Mouse (Mus musculus): ENCODE results near the gene Ank3.

Ank3 gene

GRCm38 (mm10) chr10:69874806-69875205 is 476.2 kb downstream of the Ank3 start:
- CTCF ChIA-PET = interaction anchor here in 2 of 4 experiments (0.6 to 1.0 kb wide), 2 partner anchors 16 to 24 kb away, joined by 3 to 5 read pairs; no protein-coding TSS in a partner anchor
- POLR2A ChIA-PET = interaction anchor here in 1 of 4 experiments (1.1 kb wide), 1 partner anchor 9 kb away, joined by 3 read pairs; no protein-coding TSS in a partner anchor

GRCm38 (mm10) chr10:69883935-69884680 is 485.5 kb downstream of the Ank3 start:
- ChIA-PET CTCF (no interaction called here), POLR2A (interaction anchor here in 2 of 4 experiments (1.0 to 1.4 kb wide), 4 partner anchors 9 to 70 kb away, joined by 3 read pairs; no protein-coding TSS in a partner anchor)

- ChIA-PET POLR2A (interaction anchor here in 3 of 4 experiments (0.5 to 3.2 kb wide), 18 partner anchors 11 to 529 kb away, joined by 3 to 25 read pairs (median 3); no protein-coding TSS in a partner anchor), CTCF (interaction anchor here in 3 of 4 experiments (0.6 to 2.4 kb wide), 9 partner anchors 18 to 690 kb away, joined by 3 to 20 read pairs (median 4); no protein-coding TSS in a partner anchor)
Measured at GRCm38 (mm10) chr10:69888399-69888798, 489.8 kb downstream of the Ank3 start.

DNA sequence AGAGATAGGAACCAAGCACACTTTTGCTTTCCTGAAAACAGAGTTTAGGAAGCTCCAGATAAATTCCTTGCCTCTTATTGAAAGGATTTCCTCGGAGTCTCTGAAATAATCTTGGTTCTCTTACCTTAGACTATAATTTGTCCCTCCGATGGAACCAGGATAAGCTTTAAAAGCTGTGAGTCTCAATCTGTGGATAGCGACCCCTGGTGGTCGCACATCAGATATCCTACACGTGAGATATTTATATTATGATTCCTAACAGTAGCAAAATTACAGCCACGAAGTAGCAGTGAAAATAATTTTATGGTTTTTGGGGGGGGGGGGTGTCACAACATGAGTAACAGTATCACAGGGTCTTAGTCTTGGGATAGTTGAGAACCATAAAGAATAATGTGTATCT is 491.2 kb downstream of the Ank3 start:
- CTCF ChIA-PET = interaction anchor here (0.5 to 2.4 kb wide), 42 partner anchors 9 to 1769 kb away, joined by 3 to 26 read pairs (median 4); no protein-coding TSS in a partner anchor
- POLR2A ChIA-PET = interaction anchor here in 3 of 4 experiments (0.6 to 3.2 kb wide), 5 partner anchors 17 to 37 kb away, joined by 3 to 25 read pairs (median 8); no protein-coding TSS in a partner anchor

- ChIA-PET CTCF (interaction anchor here (0.7 to 2.4 kb wide), 15 partner anchors 9 to 229 kb away, joined by 3 to 20 read pairs (median 4); no protein-coding TSS in a partner anchor), POLR2A (interaction anchor here in 3 of 4 experiments (0.7 to 3.2 kb wide), 4 partner anchors 18 to 402 kb away, joined by 3 to 25 read pairs (median 6); no protein-coding TSS in a partner anchor)
Measured at GRCm38 (mm10) chr10:69890389-69890985, 491.9 kb downstream of the Ank3 start.

DNA sequence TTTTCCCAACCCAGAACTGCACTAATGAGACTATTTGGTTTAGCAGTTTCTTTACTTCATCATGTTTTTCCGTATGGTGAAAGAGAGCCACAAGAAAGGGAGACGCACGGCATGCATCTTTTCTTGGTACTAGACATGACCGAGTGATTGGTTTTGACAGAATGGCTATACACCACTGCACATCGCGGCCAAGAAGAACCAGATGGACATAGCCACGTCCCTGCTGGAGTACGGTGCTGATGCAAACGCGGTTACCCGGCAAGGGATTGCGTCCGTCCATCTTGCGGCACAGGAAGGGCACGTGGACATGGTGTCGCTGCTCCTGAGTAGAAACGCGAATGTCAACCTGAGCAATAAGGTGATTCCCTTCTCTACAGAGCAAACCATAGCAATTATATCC is 493.6 kb downstream of the Ank3 start:
- CTCF ChIA-PET = no interaction called here
- POLR2A ChIA-PET = no interaction called here

DNA sequence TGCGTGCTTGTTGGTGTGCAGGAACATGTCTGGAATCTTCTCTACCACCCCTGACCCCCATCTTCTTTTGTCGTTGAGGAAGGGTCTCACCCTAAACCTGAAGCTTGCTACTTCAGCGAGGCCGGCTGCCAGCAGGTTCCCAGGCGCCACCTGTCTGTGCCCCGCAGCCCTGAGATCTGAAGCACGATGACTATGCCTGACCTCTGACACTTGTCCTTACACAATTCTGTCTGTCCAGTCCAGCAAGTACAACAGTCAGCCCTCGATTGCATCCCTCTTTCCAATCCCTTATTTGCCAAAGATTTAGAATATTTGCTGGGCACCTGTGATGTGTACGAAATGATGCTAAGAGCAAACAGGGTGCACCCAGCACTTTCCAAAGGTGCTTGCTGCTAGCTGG is 497.0 kb downstream of the Ank3 start:
- ChIA-PET POLR2A (no interaction called here), CTCF (interaction anchor here in 2 of 4 experiments (0.5 to 0.7 kb wide), 2 partner anchors 25 to 481 kb away, joined by 3 to 4 read pairs; no protein-coding TSS in a partner anchor)

DNA sequence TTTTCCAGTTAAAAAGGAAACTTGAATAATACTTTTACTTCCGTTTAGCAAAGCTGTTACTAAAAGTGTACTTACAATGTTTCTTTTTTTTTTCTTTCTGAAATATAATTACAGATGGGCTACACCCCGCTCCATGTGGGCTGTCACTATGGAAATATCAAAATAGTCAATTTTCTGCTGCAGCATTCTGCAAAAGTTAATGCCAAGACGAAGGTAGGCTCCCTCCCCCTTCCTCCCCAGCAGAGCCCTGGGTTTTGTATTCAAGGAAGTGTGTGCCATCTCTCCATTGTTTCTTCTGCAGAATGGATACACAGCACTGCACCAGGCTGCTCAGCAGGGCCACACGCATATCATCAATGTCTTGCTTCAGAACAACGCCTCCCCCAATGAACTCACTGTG is 499.4 kb downstream of the Ank3 start:
- CTCF ChIA-PET = interaction anchor here in 2 of 4 experiments (0.6 to 2.0 kb wide), 3 partner anchors 9 to 821 kb away, joined by 3 to 26 read pairs (median 4); no protein-coding TSS in a partner anchor
- POLR2A ChIA-PET = interaction anchor here in 2 of 4 experiments (0.5 to 2.0 kb wide), 4 partner anchors 28 to 503 kb away, joined by 3 to 5 read pairs (median 4); no protein-coding TSS in a partner anchor

DNA sequence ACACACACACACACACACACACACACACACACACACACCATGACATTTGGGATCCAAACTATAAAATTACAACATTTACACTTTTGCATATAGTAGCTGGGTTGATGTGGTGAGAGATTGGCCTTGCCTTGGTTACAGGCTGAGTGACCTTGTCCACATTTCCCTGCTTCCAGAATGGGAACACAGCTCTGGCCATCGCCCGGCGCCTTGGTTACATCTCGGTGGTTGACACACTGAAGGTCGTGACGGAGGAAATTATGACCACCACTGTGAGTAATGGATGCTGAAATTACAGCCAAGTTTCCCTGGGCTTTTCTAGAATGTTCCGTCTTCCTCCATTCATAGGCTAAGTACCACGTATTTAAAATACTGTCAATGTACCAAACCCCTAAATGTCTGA is 500.2 kb downstream of the Ank3 start:
- ChIA-PET CTCF (interaction anchor here in 3 of 4 experiments (1.0 to 2.0 kb wide), 3 partner anchors 9 kb away, joined by 3 to 26 read pairs (median 5); no protein-coding TSS in a partner anchor), POLR2A (interaction anchor here (0.6 to 2.5 kb wide), 4 partner anchors 10 to 374 kb away, joined by 3 to 6 read pairs (median 4); no protein-coding TSS in a partner anchor)

GRCm38 (mm10) chr10:69899788-69900187 is 501.2 kb downstream of the Ank3 start:
- ChIA-PET CTCF (interaction anchor here in 3 of 4 experiments (0.9 to 2.0 kb wide), 4 partner anchors 10 to 29 kb away, joined by 3 to 26 read pairs (median 4); no protein-coding TSS in a partner anchor), POLR2A (interaction anchor here in 2 of 4 experiments (1.1 to 2.5 kb wide), 3 partner anchors 9 to 30 kb away, joined by 4 to 6 read pairs (median 5); no protein-coding TSS in a partner anchor)

- POLR2A ChIA-PET = interaction anchor here in 2 of 4 experiments (0.7 to 1.2 kb wide), 2 partner anchors 9 to 596 kb away, joined by 3 read pairs; no protein-coding TSS in a partner anchor
- CTCF ChIA-PET = interaction anchor here in 1 of 4 experiments (2.8 kb wide), 1 partner anchor 12 kb away, joined by 8 read pairs; no protein-coding TSS in a partner anchor
Measured at GRCm38 (mm10) chr10:69902024-69902423, 503.5 kb downstream of the Ank3 start.

DNA sequence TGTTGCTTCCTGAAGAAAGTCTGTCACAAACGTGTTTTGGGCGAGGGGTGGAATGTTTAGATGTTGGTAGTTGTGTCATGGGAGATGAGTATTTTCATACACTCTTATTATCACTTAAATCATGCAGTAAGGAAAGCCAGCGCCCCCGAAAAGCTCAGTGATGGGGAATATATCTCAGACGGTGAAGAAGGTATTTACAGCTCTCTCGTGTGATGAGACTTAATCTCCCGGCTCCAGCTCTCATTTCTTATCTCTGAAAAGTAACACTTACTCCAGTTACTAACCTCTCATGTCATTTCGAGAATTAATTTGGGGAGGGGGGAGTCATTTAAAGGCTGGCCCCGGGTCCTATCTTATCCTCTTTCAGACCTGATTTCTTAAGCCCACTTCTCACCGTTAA is 505.7 kb downstream of the Ank3 start:
- POLR2A ChIA-PET = no interaction called here
- CTCF ChIA-PET = interaction anchor here in 1 of 4 experiments (0.7 kb wide), 1 partner anchor 351 kb away, joined by 9 read pairs; no protein-coding TSS in a partner anchor

GRCm38 (mm10) chr10:69907795-69908764 is 509.5 kb downstream of the Ank3 start:
- ChIA-PET CTCF (interaction anchor here (0.5 to 1.9 kb wide), 14 partner anchors 14 to 1266 kb away, joined by 3 to 8 read pairs (median 4); no protein-coding TSS in a partner anchor), POLR2A (interaction anchor here (0.5 to 4.2 kb wide), 29 partner anchors 9 to 1771 kb away, joined by 3 to 55 read pairs (median 4); partner anchors contain the start of genes Ccdc6 (in 1 of the 4) and Cdk1 (in 1 of the 4))

- ChIA-PET POLR2A (interaction anchor here in 3 of 4 experiments (1.0 to 4.2 kb wide), 9 partner anchors 8 to 203 kb away, joined by 3 to 55 read pairs (median 5); no protein-coding TSS in a partner anchor), CTCF (interaction anchor here in 3 of 4 experiments (0.6 to 1.9 kb wide), 7 partner anchors 16 to 1147 kb away, joined by 3 to 6 read pairs (median 4); no protein-coding TSS in a partner anchor)
Measured at GRCm38 (mm10) chr10:69909856-69910255, 511.3 kb downstream of the Ank3 start.

DNA sequence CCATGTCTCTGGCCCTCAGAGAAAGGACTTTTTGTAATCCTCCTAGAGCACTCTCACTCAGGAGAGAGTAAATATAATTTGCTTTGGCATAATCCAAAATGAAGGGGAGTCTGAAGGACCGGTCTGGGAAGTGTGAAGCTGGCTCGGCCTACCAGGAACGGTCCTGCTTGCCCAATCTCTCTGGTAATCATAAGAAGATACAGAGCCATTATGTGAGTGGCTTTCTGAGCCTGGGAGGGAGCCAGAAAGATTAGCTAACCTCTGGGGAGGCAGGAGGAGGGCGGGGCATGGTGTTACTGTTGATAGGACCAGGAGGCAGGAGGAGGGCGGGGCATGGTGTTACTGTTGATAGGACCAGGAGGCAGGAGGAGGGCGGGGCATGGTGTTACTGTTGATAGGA is 511.7 kb downstream of the Ank3 start:
- CTCF ChIA-PET = interaction anchor here in 2 of 4 experiments (0.6 to 1.5 kb wide), 5 partner anchors 17 to 65 kb away, joined by 3 to 4 read pairs (median 4); no protein-coding TSS in a partner anchor
- POLR2A ChIA-PET = interaction anchor here in 3 of 4 experiments (0.6 to 4.2 kb wide), 14 partner anchors 8 to 557 kb away, joined by 3 to 55 read pairs (median 4); partner anchors contain the start of gene Cdk1 (in 1 of the 3)

- ChIA-PET POLR2A (interaction anchor here in 3 of 4 experiments (0.6 to 4.2 kb wide), 13 partner anchors 9 to 558 kb away, joined by 3 to 55 read pairs (median 4); partner anchors contain the start of gene Cdk1 (in 1 of the 3)), CTCF (interaction anchor here in 2 of 4 experiments (0.7 to 1.5 kb wide), 5 partner anchors 21 to 285 kb away, joined by 3 to 4 read pairs (median 3); no protein-coding TSS in a partner anchor)
Measured at GRCm38 (mm10) chr10:69910726-69911125, 512.2 kb downstream of the Ank3 start.

DNA sequence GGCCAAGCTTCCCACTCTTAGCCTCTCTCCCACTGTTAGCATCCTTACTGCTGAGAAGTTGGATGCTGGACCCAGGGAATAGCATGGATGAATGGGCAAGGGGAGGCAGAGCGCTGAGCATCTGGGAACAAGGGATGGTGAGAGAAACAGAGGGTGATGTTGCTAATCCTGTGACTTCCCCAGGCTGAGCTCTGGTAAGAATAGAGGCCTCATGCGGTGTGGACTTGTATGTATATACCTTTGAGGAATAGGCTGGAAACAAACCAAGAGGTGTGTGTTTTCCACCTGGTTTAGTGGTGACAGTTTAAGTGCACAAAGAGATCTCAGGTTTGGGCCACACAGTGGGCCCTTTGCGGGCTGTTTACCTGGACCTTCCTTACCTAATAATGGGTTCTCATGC is 517.0 kb downstream of the Ank3 start:
- POLR2A ChIA-PET = no interaction called here
- CTCF ChIA-PET = interaction anchor here in 2 of 4 experiments (0.6 to 1.3 kb wide), 2 partner anchors 26 to 275 kb away, joined by 4 to 5 read pairs; no protein-coding TSS in a partner anchor
